Mouse (Mus musculus): Measurements from ENCODE around the gene Tcte1.
A peak's percentile ranks its signal among the peaks of the same experiment; 100 is the strongest.

Gene Tcte1

DNA sequence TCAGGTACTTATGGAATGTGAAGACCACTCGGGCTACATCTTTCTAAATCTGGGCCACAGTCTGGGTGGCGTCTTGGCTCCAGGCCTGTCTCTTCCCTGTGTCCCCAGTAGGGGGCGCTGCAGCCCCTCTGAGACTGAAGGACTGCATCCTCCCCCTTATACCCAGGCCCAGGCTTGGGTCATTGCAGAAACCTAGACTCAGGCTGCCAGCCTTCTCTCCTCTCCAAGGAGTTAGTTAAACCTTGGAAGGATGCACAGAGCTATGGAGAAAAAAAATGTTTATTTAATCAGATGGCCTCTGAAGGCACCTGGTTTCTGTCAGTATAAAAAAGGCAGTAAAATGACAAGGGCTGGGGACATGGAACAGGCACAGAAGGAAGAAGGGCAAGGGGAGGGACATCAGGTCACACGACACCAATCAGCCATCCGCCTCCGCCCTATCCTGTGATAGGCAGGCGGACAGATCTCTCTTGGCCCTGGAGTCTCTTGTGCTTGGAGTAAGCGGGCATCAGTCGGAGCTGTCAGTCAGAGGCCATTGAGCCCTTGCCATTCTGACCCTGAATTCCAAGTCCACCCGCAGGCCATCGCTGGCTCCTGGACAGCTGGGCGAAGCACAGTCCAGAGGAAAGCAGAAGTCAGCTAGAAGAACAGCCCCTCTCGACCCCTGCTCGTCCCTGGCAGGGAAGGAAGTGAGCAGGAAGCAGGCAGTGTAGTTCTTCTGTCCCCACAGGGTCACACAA lies 61.9 kb downstream of the Tcte1 start:
- DNase-seq (ENCODE audit: low read depth, low spot score): peak; percentile 65

DNA sequence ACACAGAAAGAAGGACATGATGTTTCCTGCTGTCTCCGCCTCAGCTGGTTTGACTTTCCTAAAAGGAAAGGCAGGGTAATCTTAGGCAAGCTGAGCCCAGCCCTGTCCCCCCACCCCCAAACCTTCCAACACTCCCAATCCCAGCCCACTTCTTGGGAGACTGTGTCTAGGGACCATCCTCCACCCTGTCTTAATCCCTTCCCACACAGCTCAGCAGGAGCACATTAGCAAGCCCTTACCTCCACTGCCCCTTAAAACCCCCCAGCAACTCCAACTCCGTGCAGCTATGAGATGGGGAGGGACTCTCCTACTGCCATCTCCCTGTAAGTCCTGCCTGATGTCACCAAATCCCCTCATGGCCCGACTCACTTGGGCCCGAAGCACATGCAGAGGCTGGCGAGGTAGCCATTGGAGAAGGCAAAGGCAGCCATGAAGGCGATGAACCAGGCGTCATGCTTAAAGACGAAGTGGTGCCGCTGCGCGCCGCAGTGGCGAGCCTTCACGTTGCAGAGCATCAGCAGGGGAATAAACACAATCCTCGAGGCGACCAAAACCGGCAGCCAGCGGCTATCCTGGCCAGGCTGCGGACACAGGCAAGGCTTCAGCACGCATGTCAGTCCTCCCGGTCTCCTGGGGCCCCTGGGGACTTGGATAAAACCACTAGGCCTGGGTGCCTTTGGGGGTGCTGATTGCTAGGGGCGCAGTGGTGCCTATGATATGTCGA lies 62.7 kb downstream of the Tcte1 start:
- no peak for DNase-seq (ENCODE audit: low read depth, low spot score)

DNA sequence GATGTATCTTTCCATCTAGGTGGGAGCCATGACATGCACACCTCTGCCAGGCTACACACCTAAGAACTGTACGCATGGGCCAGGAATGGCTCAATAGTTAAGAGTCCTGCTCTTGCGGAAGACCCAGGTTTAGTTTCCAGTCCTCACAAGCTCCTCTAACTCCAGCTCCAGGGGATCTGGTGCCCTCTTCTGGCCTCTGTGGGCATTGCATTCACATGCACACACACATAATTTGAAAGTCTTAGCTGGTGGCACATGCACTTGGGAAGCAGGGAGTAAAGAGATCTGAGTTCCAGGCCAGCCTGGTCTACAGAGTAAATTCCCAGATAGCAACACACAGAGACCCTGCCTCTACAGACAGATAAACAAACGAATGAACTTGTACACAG lies 63.2 kb downstream of the Tcte1 start:
- no peak for DNase-seq (ENCODE audit: low read depth, low spot score)

DNA sequence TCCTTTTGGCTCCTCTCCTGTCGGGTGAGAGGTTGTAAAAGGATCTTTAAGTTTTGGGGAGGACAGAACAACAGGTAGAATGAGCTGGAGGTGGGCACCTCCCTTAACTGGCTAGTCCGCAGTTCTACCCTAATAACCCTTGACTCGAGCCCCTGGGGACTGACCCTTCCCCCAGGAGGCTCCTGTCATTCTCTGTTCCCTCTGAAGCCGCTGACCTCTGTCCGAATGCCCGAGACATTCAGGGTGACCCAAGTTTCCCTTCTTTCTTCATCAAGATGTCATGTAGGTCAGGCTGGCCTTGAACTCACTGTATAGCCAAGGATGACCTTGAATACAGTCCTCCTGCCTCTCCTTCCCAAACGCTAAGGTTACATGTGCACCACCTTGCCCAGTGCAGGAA lies 65.1 kb downstream of the Tcte1 start:
- DNase-seq (ENCODE audit: low read depth, low spot score): no peak

DNA sequence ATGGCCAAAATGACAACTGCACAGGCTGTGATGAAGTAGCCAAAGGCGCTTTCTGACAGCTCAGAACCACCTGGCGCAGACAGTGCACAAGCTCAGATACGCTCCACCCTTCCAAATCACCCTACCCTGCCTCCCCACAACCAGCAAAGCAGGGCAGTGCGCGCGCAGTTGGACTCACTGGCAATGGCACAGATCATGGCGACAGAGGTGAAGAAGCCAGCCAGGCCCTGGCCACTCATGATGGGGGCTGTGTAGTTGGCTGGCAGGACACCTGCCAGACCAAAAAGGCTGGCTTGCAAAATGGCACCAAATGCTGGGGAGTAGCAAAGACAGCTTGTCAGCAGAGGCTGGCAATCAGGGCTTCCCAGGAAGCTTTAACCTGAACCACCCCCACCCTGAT lies 66.0 kb downstream of the Tcte1 start:
- DNase-seq (ENCODE audit: low read depth, low spot score): no peak

DNA sequence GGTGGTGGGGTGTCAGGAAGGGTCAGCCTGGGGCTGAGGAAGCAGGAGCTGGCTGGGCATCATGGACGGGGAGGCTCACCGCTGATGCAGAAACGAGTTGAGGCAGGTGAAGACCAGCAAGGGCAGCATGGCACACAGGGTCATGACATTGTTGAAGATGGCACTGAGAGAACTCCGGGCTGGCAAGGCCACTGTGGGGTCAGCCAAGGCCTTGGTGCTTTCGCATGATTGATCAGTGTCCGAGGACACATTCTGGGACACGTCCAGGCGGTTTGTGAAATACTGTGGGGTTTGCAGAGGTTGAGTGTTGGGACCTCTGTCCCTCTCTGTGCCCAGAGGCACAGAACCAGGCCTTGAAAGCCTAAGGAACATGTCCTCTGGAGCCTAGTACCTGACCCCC lies 66.6 kb downstream of the Tcte1 start:
- DNase-seq (ENCODE audit: low read depth, low spot score): no peak

DNA sequence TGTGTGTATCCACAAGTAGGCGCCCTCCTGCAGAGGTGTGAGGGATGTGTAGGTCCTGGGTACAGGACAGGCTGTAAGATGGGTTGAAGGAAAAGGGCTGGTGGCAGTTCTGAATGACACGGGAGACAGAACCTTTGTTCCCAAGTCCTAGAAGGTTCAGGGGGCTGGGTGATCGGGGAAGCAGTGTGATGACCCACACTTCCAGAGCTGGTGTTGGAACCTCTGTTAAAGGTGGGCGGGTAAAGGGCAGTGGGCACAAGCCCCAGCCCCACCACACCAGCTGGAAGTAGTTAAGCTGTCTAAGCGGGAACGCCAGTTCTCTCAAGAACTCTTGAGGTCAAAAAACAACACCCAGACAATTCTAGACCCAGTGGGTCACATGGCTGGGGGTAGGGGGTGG lies 67.2 kb downstream of the Tcte1 start:
- no peak for DNase-seq (ENCODE audit: low read depth, low spot score)

DNA sequence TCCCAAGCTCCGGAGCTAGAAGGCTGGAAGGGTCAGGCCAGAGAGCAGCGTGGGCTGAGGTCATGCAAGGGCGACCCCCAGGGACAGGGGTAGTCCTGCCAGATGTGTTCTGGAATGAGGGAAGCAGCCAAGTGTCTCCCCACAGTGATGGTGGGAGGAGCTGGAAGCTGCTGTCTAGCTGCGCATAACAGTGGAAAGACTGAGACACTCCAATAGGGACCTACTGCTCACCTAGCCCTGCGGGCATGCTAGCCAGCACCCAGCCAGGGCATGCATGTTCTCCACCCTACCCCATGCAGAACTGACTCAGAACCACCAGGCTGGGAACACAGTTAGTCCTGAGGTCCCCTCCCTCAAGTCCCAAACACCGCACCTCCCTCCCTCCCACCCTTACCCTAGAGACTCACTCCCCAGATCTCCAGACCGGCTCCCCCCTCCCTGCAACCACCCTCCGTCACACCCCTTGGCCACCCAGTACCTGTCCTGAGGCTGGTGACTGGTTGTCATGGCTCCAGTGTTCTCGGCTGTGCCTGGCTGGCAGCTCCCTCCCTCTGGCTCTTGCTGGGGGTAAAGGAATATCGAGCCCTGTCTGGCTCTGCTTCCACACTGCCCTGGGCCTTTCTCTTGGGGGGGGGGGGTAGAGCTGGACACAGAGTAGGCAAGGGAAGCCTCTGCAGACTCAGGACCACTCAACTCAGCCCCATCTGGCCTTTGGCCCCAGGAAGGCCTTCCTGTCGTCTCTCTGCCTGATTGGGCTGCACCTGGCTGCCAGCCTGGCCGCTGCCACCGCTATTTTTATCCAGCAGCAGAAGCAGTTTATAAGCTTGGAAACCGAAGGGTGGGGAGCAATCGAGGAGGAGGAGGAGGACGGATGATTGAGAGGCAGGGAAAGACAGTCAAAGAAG lies 68.7 kb downstream of the Tcte1 start:
- DNase-seq (ENCODE audit: low read depth, low spot score): no peak

Measured in embryo, embryonic 11.5 days (tissue).